Mouse (Mus musculus) heart, adult 8-10 months (tissue): ENCODE results near the gene Crybg3. TPM values are rescaled to one million over a fixed set of nuclear protein-coding genes. Genes with fewer than 3 reads are reported as not detected.
A peak's percentile ranks its signal among the peaks of the same experiment; 100 is the strongest.
"Not testable (repeated sequence)": the region's sequence is repeated elsewhere in the genome, so short reads cannot be mapped to it uniquely, and the experiment has no call there.

Experiments used
- DNase-seq: peaks from one replicate; pipeline ENCODE4 v3.0.0; 2022; ENCODE audit warnings: low spot score
- total RNA-seq, 4 experiments: library from RNA; stranded (reverse); gene quantifications; 2 replicates each; pipeline ENCODE4 v1.2.4; 2022

The Crybg3 gene
- total RNA-seq, 4 experiments from 2014 or later, result 71.6 to 83.9 (median 77.2) TPM

DNA sequence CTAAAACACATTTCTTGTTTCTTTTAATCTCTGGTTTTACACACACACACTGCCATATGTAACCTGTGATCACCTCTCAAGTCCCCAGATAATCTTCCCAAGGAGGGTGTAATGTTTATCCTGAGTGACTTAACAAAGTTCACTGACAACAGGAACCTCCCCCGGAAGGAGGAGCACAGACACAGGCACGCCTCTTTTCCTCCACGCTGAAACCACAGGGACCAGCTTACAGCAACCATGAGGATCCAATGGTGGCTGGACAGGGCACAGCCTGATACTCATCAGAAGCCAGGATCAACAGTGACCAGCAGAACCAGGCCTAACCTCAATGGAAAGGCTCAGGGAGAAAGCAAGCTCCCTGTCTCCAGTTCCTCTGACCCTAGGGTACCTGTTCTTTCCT, 68.2 kb downstream of the Crybg3 start:
- no peak for DNase-seq

DNA sequence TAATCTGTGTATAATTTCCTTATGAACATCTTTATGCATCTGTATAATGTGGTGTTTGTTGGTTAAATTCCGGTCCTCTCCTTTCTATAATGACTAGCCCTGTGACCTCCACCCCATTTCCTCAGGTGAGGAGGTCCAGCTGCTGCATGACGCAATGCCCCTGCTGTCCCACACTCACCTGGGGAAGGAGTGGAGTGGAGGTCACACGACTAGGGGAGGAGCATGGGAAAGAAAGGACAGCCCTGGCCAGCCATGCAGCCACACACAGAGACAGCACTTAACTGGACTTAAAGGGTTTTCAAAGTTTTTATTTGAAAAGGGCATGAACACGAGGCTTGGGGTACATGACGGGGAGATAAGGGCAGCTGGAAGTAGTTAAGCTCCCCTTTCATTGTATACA, 69.5 kb downstream of the Crybg3 start:
- DNase-seq, result no peak

DNA sequence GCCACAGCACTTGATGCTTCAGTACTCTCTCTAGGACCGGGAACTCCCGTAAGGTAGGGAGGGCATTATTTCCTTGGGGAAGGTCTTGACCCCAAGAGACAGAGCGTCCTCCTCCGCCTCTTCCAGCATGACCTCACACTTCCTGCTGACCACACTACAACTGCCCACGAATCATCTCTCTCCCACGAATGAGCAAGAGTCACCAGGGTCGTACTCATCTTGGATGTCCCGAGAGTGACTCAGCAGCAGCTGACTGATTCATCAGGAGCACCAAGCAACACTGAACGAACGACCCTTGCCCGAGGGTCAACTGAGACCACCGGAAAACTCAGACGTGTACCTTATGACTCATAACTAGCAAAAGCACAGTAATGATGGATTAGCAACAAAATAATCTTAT, 71.2 kb downstream of the Crybg3 start:
- no peak for DNase-seq

- DNase-seq, result no peak
Measured at GRCm38 (mm10) chr16:59526939-59527338, 73.8 kb downstream of the Crybg3 start.

GRCm38 (mm10) chr16:59521752-59522423, 78.9 kb downstream of the Crybg3 start:
- no peak for DNase-seq

- DNase-seq, result peak; percentile 38
Measured at GRCm38 (mm10) chr16:59517447-59518219, 83.1 kb downstream of the Crybg3 start.

DNA sequence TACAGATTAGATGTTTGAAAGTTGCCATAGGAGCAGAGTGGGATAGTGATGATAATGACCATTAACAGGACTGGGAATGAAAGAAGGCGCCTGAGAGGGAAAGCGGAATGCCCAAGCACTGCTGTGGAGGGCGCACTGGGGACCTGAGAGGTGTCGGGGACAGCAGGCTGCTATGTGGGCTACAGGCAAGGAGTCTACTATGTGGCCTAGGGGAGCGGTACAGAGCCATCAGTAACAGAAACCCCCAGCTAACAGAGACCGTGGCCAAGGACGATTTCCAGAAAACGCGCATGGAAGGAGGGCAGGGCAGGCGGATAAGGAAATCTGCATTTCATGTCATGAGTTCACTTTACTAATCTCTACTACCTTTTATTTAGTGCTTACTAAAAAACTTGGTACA, 83.8 kb downstream of the Crybg3 start:
- no peak for DNase-seq

DNA sequence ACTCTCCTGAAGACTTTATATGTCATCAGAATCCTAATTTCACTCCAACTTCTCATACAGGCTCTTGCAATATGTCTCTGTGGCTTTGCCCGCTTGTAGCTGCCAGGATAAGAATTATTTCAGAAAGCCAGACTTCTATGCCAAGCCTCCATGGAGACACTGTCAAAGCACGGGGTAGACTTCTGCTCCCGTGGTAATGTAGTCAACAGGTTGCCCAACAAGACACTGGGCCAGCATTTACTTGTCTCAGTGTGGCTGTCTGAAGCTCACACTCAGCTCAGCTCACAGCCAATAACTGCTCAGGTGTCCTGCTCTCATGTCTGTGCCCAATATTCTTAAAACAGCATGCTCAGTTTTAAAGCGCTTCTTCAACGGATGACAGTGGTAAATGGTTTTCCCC, 85.6 kb downstream of the Crybg3 start:
- no peak for DNase-seq

GRCm38 (mm10) chr16:59509830-59510229, 90.9 kb downstream of the Crybg3 start:
- DNase-seq, result no peak

GRCm38 (mm10) chr16:59499180-59499579, 101.6 kb downstream of the Crybg3 start:
- no peak for DNase-seq

DNA sequence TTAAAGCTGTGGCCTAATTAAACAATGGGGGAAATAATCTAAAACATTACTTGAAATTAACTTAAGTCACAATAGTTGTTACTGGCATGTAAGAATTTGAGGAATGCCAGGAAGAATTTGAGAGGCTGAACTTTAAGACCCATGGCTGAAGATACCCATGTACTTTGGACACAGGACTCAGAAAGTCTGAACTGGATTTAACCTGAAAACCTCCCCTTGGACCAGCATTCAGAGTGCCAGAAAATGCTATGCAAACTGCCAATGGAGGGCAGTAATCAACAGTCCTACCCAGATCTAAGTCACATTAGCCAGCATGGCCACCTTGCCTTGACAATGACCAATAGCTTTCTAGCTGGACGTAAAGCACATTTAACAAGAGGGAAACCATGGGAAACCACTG, 102.8 kb downstream of the Crybg3 start:
- no peak for DNase-seq

GRCm38 (mm10) chr16:59493199-59493598, 107.6 kb downstream of the Crybg3 start:
- no peak for DNase-seq

DNA sequence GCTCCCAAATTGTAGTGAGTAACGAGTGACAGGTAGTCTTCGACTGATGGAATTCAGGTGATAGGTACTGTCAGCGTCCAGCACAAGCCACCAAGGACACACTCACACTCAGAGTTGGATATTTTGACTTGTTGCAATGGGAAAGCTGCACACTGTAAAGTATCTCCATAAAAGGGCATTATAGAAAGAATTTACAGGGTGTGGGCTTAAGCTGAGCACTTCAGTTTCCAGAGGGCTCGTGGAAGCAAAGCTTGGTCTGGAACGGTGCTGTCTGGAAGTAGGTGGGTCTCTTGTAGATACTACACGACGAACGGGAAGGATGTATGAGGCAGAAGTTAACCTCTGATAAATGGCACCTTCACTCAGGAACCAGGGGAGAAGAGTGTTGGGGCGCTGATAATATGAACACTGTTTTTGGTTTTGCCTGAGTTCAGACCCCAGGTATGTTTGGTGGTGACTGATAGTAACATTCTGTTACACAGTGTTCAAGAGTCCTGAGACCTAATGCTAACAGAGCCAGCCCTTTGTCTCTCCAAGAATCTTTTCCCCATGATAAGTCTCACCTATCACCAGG, 112.7 kb downstream of the Crybg3 start:
- no peak for DNase-seq

GRCm38 (mm10) chr16:59487239-59487638, 113.5 kb downstream of the Crybg3 start:
- no peak for DNase-seq

GRCm38 (mm10) chr16:59477955-59478354, 122.8 kb downstream of the Crybg3 start:
- no peak for DNase-seq

- DNase-seq, result peak; percentile 53
Measured at GRCm38 (mm10) chr16:59474788-59475187, 126.0 kb downstream of the Crybg3 start.

- DNase-seq, result no peak
Measured at GRCm38 (mm10) chr16:59472546-59472945, 128.2 kb downstream of the Crybg3 start.

- peak; percentile 76 for DNase-seq
Measured at GRCm38 (mm10) chr16:59471637-59472278, 129.0 kb downstream of the Crybg3 start, which contains the start of gene Riox2. TSS of gene Riox2 (plus strand) at chr16:59471775.

DNA sequence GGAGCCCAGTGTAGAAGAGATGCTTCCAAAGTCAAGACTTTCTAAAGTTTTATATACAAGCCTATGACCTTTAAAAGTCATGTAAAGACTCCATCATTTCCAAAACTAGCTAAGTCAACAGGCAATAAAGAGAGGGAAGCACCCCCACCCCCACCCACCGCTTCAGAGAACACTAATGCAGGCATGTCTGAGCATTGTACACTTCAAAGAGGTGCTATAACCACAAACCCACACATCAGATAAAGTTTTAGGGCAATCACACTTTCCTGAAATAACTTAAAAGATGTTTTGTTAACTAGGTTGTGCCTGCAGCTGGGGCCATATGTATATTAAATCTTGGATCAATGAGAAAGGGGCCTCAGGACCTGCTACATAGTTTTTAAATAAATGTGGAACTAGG, 130.9 kb downstream of the Crybg3 start:
- no peak for DNase-seq

DNA sequence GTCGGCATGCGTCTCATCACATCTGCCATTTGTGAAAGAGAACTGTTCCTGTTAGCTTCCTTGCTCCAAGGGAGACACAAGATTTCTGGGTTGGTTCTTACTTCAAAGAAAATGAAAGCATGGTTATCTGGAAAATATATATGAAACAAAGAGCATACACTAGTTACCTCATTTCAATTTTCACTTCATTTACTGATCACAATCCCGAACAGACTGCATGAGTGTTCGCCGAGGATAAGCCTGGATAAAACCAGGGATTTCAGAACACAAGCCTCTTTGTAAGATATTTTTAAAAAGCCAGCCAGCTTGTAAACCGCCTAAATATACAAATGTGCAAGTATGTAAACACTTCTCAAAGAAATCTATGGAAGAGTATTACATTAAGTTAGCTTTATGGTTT, 136.8 kb downstream of the Crybg3 start:
- DNase-seq, result no peak

- no peak for DNase-seq
Measured at GRCm38 (mm10) chr16:59463567-59463966, 137.2 kb downstream of the Crybg3 start.

DNA sequence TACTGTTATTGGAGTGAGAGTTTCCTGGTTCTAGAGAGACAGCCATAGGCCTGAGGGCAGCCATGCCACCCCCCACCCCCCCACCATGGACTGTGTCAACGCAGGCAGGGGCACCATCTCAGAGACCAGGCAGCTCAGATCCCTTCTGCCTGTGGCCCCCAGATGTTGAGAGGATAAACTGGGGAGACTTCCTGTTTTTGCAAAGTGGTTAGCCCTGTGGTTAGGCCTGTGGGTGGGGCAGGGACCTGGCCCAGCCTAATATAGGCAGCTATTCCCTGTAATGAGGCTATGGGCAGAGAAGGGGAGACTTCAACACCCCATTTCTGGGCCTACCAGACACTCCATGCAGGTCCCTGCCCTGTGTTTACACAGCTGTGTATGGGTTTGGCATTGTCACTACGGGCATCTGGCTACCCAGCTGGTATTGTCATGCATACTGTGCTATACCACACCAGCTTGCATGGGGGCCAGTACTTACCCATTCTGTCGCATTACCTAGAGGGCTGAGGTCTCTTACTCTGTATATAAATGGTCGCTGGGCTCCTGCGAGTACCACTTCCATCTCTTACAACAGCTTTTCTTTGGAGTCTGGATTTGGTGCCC, 141.4 kb downstream of the Crybg3 start:
- DNase-seq, result not testable (repeated sequence)
